Mouse (Mus musculus): ENCODE results near the gene Zfp791. TPM values are rescaled to one million over a fixed set of nuclear protein-coding genes. Genes with fewer than 3 reads are reported as not detected.
A peak's percentile ranks its signal among the peaks of the same experiment; 100 is the strongest.
"Not testable (repeated sequence)": the region's sequence is repeated elsewhere in the genome, so short reads cannot be mapped to it uniquely, and the experiment has no call there.

Gene Zfp791
- polyA plus RNA-seq (2015; fragmentation: Nextera tagmentation; extraction: Ambion mirVana) = 2.5 and 2.7 TPM in 2 replicates

- WGBS = 69% methylated on average over 3 of the region's 3 CpGs
- no peaks in the 10 kb centered on the region for H3K27me3 ChIP-seq (replicated peaks; ENCODE audit: control insufficient read depth, insufficient read depth, low read length)
- H3K4me3 ChIP-seq (ENCODE audit: low read length) = no peak within 1 kb of the TSS
- H3K9ac ChIP-seq (ENCODE audit: low read depth, low read length) = no peak within 1 kb of the TSS
- no peaks in the 10 kb centered on the region for H3K36me3 ChIP-seq (ENCODE audit: control insufficient read depth, insufficient read depth, low read length)
- no peak within 1 kb of the TSS for H3K4me2 ChIP-seq (ENCODE audit: low read depth, low read length)
- no peaks in the 10 kb centered on the region for H3K9me3 ChIP-seq (ENCODE audit: control insufficient read depth, low read length)
- no peak for ATAC-seq
- H3K27ac ChIP-seq (ENCODE audit: low read length) = no peak within 1 kb of the TSS
- 0 out of 2 replicates have a peak, but pooled peaks cover 3% of the 10 kb centered on the region for H3K4me1 ChIP-seq (ENCODE audit: control insufficient read depth, insufficient read depth, low read length)
Measured at GRCm38 (mm10) chr8:85122995-85123394, at the start of gene Zfp791. Gene Zfp791, minus strand, starts transcription at chr8:85123095.

GRCm38 (mm10) chr8:85171291-85171690 is 48.4 kb upstream of the Zfp791 start:
- H3K9me3 ChIP-seq (ENCODE audit: control insufficient read depth, low read length) = no peaks in the 10 kb centered on the region
- H3K9ac ChIP-seq (ENCODE audit: low read depth, low read length) = no peak overlapping the region
- H3K4me2 ChIP-seq (ENCODE audit: low read depth, low read length) = no peak overlapping the region
- no peak for ATAC-seq
- no peak overlapping the region for H3K27ac ChIP-seq (ENCODE audit: low read length)
- H3K4me3 ChIP-seq (ENCODE audit: low read length) = no peak overlapping the region
- no peaks in the 10 kb centered on the region for H3K36me3 ChIP-seq (ENCODE audit: control insufficient read depth, insufficient read depth, low read length)
- WGBS = 21% methylated on average over 14 of the region's 14 CpGs
- H3K4me1 ChIP-seq (ENCODE audit: control insufficient read depth, insufficient read depth, low read length) = no peaks in the 10 kb centered on the region
- H3K27me3 ChIP-seq (replicated peaks; ENCODE audit: control insufficient read depth, insufficient read depth, low read length) = no peaks in the 10 kb centered on the region

GRCm38 (mm10) chr8:85151624-85152023 is 28.7 kb upstream of the Zfp791 start, which contains the start of gene Cks1brt:
Gene Cks1brt, plus strand, starts transcription at chr8:85151924.
- no peak for ATAC-seq
- peaks cover 16% of the 10 kb centered on the region for H3K9me3 ChIP-seq (ENCODE audit: control insufficient read depth, low read length)
- WGBS = 75% methylated on average over 3 of the region's 3 CpGs

GRCm38 (mm10) chr8:85142516-85142915 is 19.6 kb upstream of the Zfp791 start:
- no peaks in the 10 kb centered on the region for H3K9me3 ChIP-seq (ENCODE audit: control insufficient read depth, low read length)
- no peaks in the 10 kb centered on the region for H3K27me3 ChIP-seq (replicated peaks; ENCODE audit: control insufficient read depth, insufficient read depth, low read length)
- no peak for ATAC-seq
- H3K4me2 ChIP-seq (ENCODE audit: low read depth, low read length) = no peak overlapping the region
- no peaks in the 10 kb centered on the region for H3K36me3 ChIP-seq (ENCODE audit: control insufficient read depth, insufficient read depth, low read length)
- no peak overlapping the region for H3K9ac ChIP-seq (ENCODE audit: low read depth, low read length)
- H3K4me1 ChIP-seq (ENCODE audit: control insufficient read depth, insufficient read depth, low read length) = no peaks in the 10 kb centered on the region
- no peak overlapping the region for H3K4me3 ChIP-seq (ENCODE audit: low read length)
- WGBS = 92% methylated on average over 4 of the region's 4 CpGs
- H3K27ac ChIP-seq (ENCODE audit: low read length) = no peak overlapping the region

More at GRCm38 (mm10) chr8:85151624-85152023, 28.7 kb upstream of the Zfp791 start, which contains the start of gene Cks1brt:
- Histone ChIP-seq H3K9ac (ENCODE audit: low read depth, low read length) (no peak within 1 kb of the TSS), H3K27ac (ENCODE audit: low read length) (no peak within 1 kb of the TSS), H3K4me2 (ENCODE audit: low read depth, low read length) (no peak within 1 kb of the TSS), H3K4me1 (ENCODE audit: control insufficient read depth, insufficient read depth, low read length) (no peaks in the 10 kb centered on the region), H3K27me3 (replicated peaks; ENCODE audit: control insufficient read depth, insufficient read depth, low read length) (no peaks in the 10 kb centered on the region), H3K4me3 (ENCODE audit: low read length) (no peak within 1 kb of the TSS), H3K36me3 (ENCODE audit: control insufficient read depth, insufficient read depth, low read length) (no peaks in the 10 kb centered on the region)

- WGBS = 96% methylated on average over 2 of the region's 2 CpGs
- not testable (repeated sequence) for H3K4me1 ChIP-seq (ENCODE audit: control insufficient read depth, insufficient read depth, low read length); ATAC-seq; H3K4me2 ChIP-seq (ENCODE audit: low read depth, low read length); H3K27me3 ChIP-seq (replicated peaks; ENCODE audit: control insufficient read depth, insufficient read depth, low read length); H3K27ac ChIP-seq (ENCODE audit: low read length); H3K4me3 ChIP-seq (ENCODE audit: low read length); H3K9ac ChIP-seq (ENCODE audit: low read depth, low read length); H3K9me3 ChIP-seq (ENCODE audit: control insufficient read depth, low read length); H3K36me3 ChIP-seq (ENCODE audit: control insufficient read depth, insufficient read depth, low read length)
Measured at GRCm38 (mm10) chr8:85135690-85136089, 12.8 kb upstream of the Zfp791 start.

- Histone ChIP-seq H3K9me3 (ENCODE audit: control insufficient read depth, low read length) (peaks cover 5% of the 10 kb centered on the region; the same call in 1 of the 2 replicates), H3K4me2 (ENCODE audit: low read depth, low read length) (no peak overlapping the region), H3K4me3 (ENCODE audit: low read length) (no peak overlapping the region), H3K9ac (ENCODE audit: low read depth, low read length) (no peak overlapping the region), H3K27me3 (replicated peaks; ENCODE audit: control insufficient read depth, insufficient read depth, low read length) (no peaks in the 10 kb centered on the region), H3K27ac (ENCODE audit: low read length) (no peak overlapping the region), H3K36me3 (ENCODE audit: control insufficient read depth, insufficient read depth, low read length) (no peaks in the 10 kb centered on the region), H3K4me1 (ENCODE audit: control insufficient read depth, insufficient read depth, low read length) (no peaks in the 10 kb centered on the region)
- 90% methylated on average over 1 of the region's 1 CpGs for WGBS
- peak; percentile 89 for ATAC-seq
Measured at GRCm38 (mm10) chr8:85132335-85132734, 9.4 kb upstream of the Zfp791 start.

- H3K4me2 ChIP-seq (ENCODE audit: low read depth, low read length) = no peak overlapping the region
- 0 out of 2 replicates have a peak, but pooled peaks cover 1% of the 10 kb centered on the region for H3K4me1 ChIP-seq (ENCODE audit: control insufficient read depth, insufficient read depth, low read length)
- no peaks in the 10 kb centered on the region for H3K36me3 ChIP-seq (ENCODE audit: control insufficient read depth, insufficient read depth, low read length)
- ATAC-seq = no peak
- no peak overlapping the region for H3K4me3 ChIP-seq (ENCODE audit: low read length)
- H3K27me3 ChIP-seq (replicated peaks; ENCODE audit: control insufficient read depth, insufficient read depth, low read length) = no peaks in the 10 kb centered on the region
- no peak overlapping the region for H3K9ac ChIP-seq (ENCODE audit: low read depth, low read length)
- 90% methylated on average over 8 of the region's 8 CpGs for WGBS
- H3K9me3 ChIP-seq (ENCODE audit: control insufficient read depth, low read length) = no peaks in the 10 kb centered on the region
- H3K27ac ChIP-seq (ENCODE audit: low read length) = no peak overlapping the region
Measured at GRCm38 (mm10) chr8:85123691-85124090, 796 bp upstream of the Zfp791 start.

GRCm38 (mm10) chr8:85120251-85120650 is 2.6 kb downstream of the Zfp791 start:
- not testable (repeated sequence) for ATAC-seq; H3K27me3 ChIP-seq (replicated peaks; ENCODE audit: control insufficient read depth, insufficient read depth, low read length); H3K9me3 ChIP-seq (ENCODE audit: control insufficient read depth, low read length); H3K9ac ChIP-seq (ENCODE audit: low read depth, low read length); H3K36me3 ChIP-seq (ENCODE audit: control insufficient read depth, insufficient read depth, low read length); H3K4me2 ChIP-seq (ENCODE audit: low read depth, low read length); H3K27ac ChIP-seq (ENCODE audit: low read length); H3K4me1 ChIP-seq (ENCODE audit: control insufficient read depth, insufficient read depth, low read length); H3K4me3 ChIP-seq (ENCODE audit: low read length)
- WGBS = 81% methylated on average over 5 of the region's 5 CpGs

- Histone ChIP-seq H3K36me3 (ENCODE audit: control insufficient read depth, insufficient read depth, low read length) (0 out of 2 replicates have a peak, but pooled peaks cover 2% of the 10 kb centered on the region), H3K4me2 (ENCODE audit: low read depth, low read length) (peak overlapping the region; percentile 49), H3K4me3 (ENCODE audit: low read length) (peak overlapping the region; percentile 57), H3K4me1 (ENCODE audit: control insufficient read depth, insufficient read depth, low read length) (0 out of 2 replicates have a peak, but pooled peaks cover 3% of the 10 kb centered on the region), H3K9ac (ENCODE audit: low read depth, low read length) (peak overlapping the region; percentile 74), H3K27ac (ENCODE audit: low read length) (peak overlapping the region; percentile 35), H3K27me3 (replicated peaks; ENCODE audit: control insufficient read depth, insufficient read depth, low read length) (no peaks in the 10 kb centered on the region), H3K9me3 (ENCODE audit: control insufficient read depth, low read length) (no peaks in the 10 kb centered on the region)
- peak; percentile 97 for ATAC-seq
- WGBS = 6% methylated on average over 37 of the region's 37 CpGs
Measured at GRCm38 (mm10) chr8:85119052-85119981, 3.6 kb downstream of the Zfp791 start.

All from intestine, embryonic 16.5 days (tissue).